Comparison of ENCODE assay signal across 30 mouse cellular contexts in the genomic region with DNA sequence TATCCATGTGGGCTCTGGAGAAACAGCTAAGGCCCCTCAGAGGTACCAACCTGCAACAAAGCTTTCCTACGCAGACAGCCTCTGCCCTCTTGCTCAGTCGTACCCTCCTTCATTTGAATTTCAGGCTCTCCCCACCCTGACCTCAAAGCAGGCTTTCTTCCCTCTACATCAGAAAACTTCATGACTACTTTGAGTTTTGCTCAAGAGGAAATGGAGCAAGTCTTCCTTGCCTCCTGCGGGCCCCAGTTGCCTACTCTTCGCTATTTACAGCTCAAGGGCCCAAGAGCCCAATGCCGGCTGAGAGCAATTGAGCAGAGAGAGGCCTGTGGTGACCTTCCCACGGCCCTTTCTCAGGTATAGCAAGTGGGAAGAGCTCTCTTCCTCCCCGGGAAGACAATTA.
DNase-seq lines count a peak whose midpoint lies in the region; ATAC-seq and TF ChIP-seq lines count a peak whose summit lies in the region.
"Had no signal": no experiment of that assay in that cellular context is flagged by ENCODE, and none has a peak within 500 bp of the region (broad histone marks: within the 10 kb centered on the region; RNA-seq: fewer than 3 reads in every experiment).

No protein-coding gene starts in this region.

- DNase-seq in liver: no peak
- DNase-seq in cerebellum, postnatal 14 days: no peak
- no peak for DNase-seq in gastrocnemius, adult 8-10 months (ENCODE audit: low spot score in 2 of 2)
- no peak for DNase-seq in thymus, postnatal 0 days (ENCODE audit: low spot score)
- DNase-seq: adrenal gland, adult 8-10 months; adrenal gland, postnatal 25 days; cerebellum, adult 18-20 months; cerebellum, adult 9-10 months; cerebellum, postnatal 25 days; embryo, embryonic 11 days; gastrocnemius, adult 2 months; gastrocnemius, postnatal 36 days; heart, adult 2 months; heart, postnatal 14 days; heart, postnatal 4 days had no signal

- no peak for TF ChIP-seq CTCF in E14TG2a.4 (conservative IDR thresholded peaks at IDR 0.05; ENCODE audit: low read length)

- no peaks in the 10 kb centered on the region for H3K27me3 ChIP-seq in liver, embryonic 16.5 days (ENCODE audit: control insufficient read depth, insufficient read depth, low read depth, low read length)
- H3K27me3 ChIP-seq in E14TG2a.4 (ENCODE audit: insufficient read depth, low read length): no peaks in the 10 kb centered on the region
- H3K27me3 ChIP-seq: embryonic facial prominence, embryonic 13.5 days; forebrain, embryonic 12.5 days; heart, embryonic 13.5 days had no signal

- H3K9ac ChIP-seq in liver, embryonic 16.5 days (ENCODE audit: low read depth, low read length): no peak overlapping the region
- H3K9ac ChIP-seq: embryonic facial prominence, embryonic 13.5 days; forebrain, embryonic 12.5 days; heart, embryonic 13.5 days; hindbrain, embryonic 14.5 days had no signal

- no peaks in the 10 kb centered on the region for H3K4me1 ChIP-seq in liver, embryonic 16.5 days (ENCODE audit: control insufficient read depth, low read depth, low read length)
- peaks cover 11% of the 10 kb centered on the region for H3K4me1 ChIP-seq in E14TG2a.4 (replicated peaks; ENCODE audit: low read depth, low read length)
- H3K4me1 ChIP-seq: embryonic facial prominence, embryonic 10.5 days; embryonic facial prominence, embryonic 13.5 days; forebrain, embryonic 12.5 days; heart, embryonic 13.5 days had no signal

- H3K36me3 ChIP-seq in liver, embryonic 16.5 days (ENCODE audit: control insufficient read depth, insufficient read depth): no peaks in the 10 kb centered on the region
- H3K36me3 ChIP-seq in E14TG2a.4 (ENCODE audit: insufficient read depth, low read length): no peaks in the 10 kb centered on the region
- H3K36me3 ChIP-seq: embryonic facial prominence, embryonic 10.5 days; embryonic facial prominence, embryonic 13.5 days; forebrain, embryonic 12.5 days; heart, embryonic 10.5 days; heart, embryonic 13.5 days had no signal

- H3K4me2 ChIP-seq in liver, embryonic 16.5 days (ENCODE audit: low read depth, low read length): no peak overlapping the region
- H3K4me2 ChIP-seq: embryonic facial prominence, embryonic 13.5 days; forebrain, embryonic 12.5 days; heart, embryonic 13.5 days; hindbrain, embryonic 14.5 days had no signal

- WGBS in liver, embryonic 16.5 days (ENCODE audit: insufficient replicate concordance): 62% methylated on average over 7 of the region's 7 CpGs

- no peak overlapping the region for H3K27ac ChIP-seq in liver, embryonic 16.5 days (ENCODE audit: low read length)
- H3K27ac ChIP-seq: embryonic facial prominence, embryonic 10.5 days; embryonic facial prominence, embryonic 13.5 days; forebrain, embryonic 12.5 days; gastrocnemius, adult 2 months; heart, adult 2 months; heart, embryonic 10.5 days; heart, embryonic 13.5 days; hindbrain, embryonic 14.5 days; hindbrain, postnatal 0 days had no signal

- no peaks in the 10 kb centered on the region for H3K9me3 ChIP-seq in liver, embryonic 16.5 days (replicated peaks; ENCODE audit: control insufficient read depth, low read length)
- H3K9me3 ChIP-seq in E14TG2a.4 (ENCODE audit: low read length): no peaks in the 10 kb centered on the region
- H3K9me3 ChIP-seq: embryonic facial prominence, embryonic 13.5 days; forebrain, embryonic 12.5 days had no signal

- H3K4me3 ChIP-seq in liver, embryonic 16.5 days (ENCODE audit: low read depth, low read length): no peak overlapping the region
- H3K4me3 ChIP-seq in E14TG2a.4 (replicated peaks; ENCODE audit: low read length): peak overlapping the region; percentile 60
- H3K4me3 ChIP-seq: embryonic facial prominence, embryonic 10.5 days; embryonic facial prominence, embryonic 13.5 days; erythroblast, embryonic 14.5 days; forebrain, embryonic 12.5 days; gastrocnemius, adult 2 months; heart, adult 2 months; heart, embryonic 10.5 days; heart, embryonic 13.5 days had no signal

- ATAC-seq in liver, embryonic 16.5 days (ENCODE audit: low read depth): 0 out of 2 replicates have a peak, but pooled peaks have one; percentile 7
- ATAC-seq in activated CD4-positive, CD25-positive, alpha-beta regulatory T cell, adult 4 months: peak; percentile 67
- peak; percentile 70 for ATAC-seq in megakaryocyte, adult 5-6 weeks (ENCODE audit: poor library complexity, severe bottlenecking)
- ATAC-seq: CD4-positive, CD25-positive, alpha-beta regulatory T cell, adult 4 months; forebrain, embryonic 16.5 days; hindbrain, postnatal 0 days; intestine, postnatal 0 days had no signal

Comparison
In these comparisons a context has a peak if more than half of its experiments do, and no peak if none do; other contexts are left out.
1. ATAC-seq: peak in every context shown above with its lines; median percentile 70 in megakaryocyte, adult 5-6 weeks; 67 in activated CD4-positive, CD25-positive, alpha-beta regulatory T cell, adult 4 months; 7 in liver, embryonic 16.5 days.